Mouse (Mus musculus) intestine, postnatal 0 days (tissue): ENCODE measurements at regions not wholly inside any gene's neighbourhood (a gene's known extent, or its start where the extent isn't known, plus 50 kb on each side); places are given as distances from the start of the nearest gene placed in this dataset.

Experiments
- ATAC-seq: fragments of 200-750 bp; cut with Nextera tagmentation; 2 replicates; pipeline ENCODE4 v1.8.0; 2017; ENCODE audit warnings: mild to moderate bottlenecking, moderate TSS enrichment, moderate library complexity
- H3K27ac ChIP-seq: fragments of 300-500 bp; sonication (generic); 2 replicates; pipeline ENCODE4 v1.5.1; 2014; ENCODE audit warnings: mild to moderate bottlenecking, low read depth, low read length, moderate library complexity
- H3K27me3 ChIP-seq: fragments of 300-500 bp; sonication (generic); replicated peaks from 2 replicates; pipeline ENCODE4 v1.6.1; 2014; ENCODE audit warnings: low read length, mixed read lengths; ENCODE audit not compliant: control insufficient read depth, insufficient read depth
- H3K36me3 ChIP-seq: fragments of 300-500 bp; sonication (generic); 2 replicates; pipeline ENCODE4 v1.6.1; 2014; ENCODE audit warnings: mild to moderate bottlenecking, moderate library complexity; ENCODE audit not compliant: control insufficient read depth, insufficient read depth
- H3K4me1 ChIP-seq: fragments of 300-500 bp; sonication (generic); replicated peaks from 2 replicates; pipeline ENCODE4 v1.6.1; 2014; ENCODE audit warnings: antibody characterized with exemption, low read length, mixed read lengths; ENCODE audit not compliant: control insufficient read depth, insufficient read depth
- H3K4me2 ChIP-seq: fragments of 300-500 bp; sonication (generic); replicated peaks from 2 replicates; pipeline ENCODE4 v1.6.1; 2014; ENCODE audit warnings: low read depth, mild to moderate bottlenecking, moderate library complexity
- H3K4me3 ChIP-seq: fragments of 300-500 bp; sonication (generic); 2 replicates; pipeline ENCODE4 v1.5.1; 2014; ENCODE audit warnings: low read depth, low read length
- H3K9ac ChIP-seq: fragments of 300-500 bp; sonication (generic); 2 replicates; pipeline ENCODE4 v1.6.1; 2014; ENCODE audit warnings: mild to moderate bottlenecking, low read depth, low read length
- H3K9me3 ChIP-seq: fragments of 300-500 bp; sonication (generic); 2 replicates; pipeline ENCODE4 v1.6.1; 2016; ENCODE audit warnings: mixed run types; ENCODE audit not compliant: control insufficient read depth
- CTCF ChIP-seq: sonication (generic); IDR thresholded peaks from 2 replicates; pipeline ENCODE4 v1.5.1; 2016; ENCODE audit warnings: low read depth, mild to moderate bottlenecking, control low read depth, antibody characterized with exemption, moderate library complexity
- WGBS: fragments of 180-500 bp; shearing (Covaris S2); extraction: QIAGEN DNeasy Blood & Tissue Kit; methylation state at CpG from one replicate; pipeline ENCODE4 v1.1.7; 2014; 5-methylcytosine and 5-hydroxymethylcytosine counted together

- H3K27ac ChIP-seq, result no peak overlapping the region
- no peak for ATAC-seq
- H3K27me3 ChIP-seq, result no peaks in the 10 kb centered on the region
- no peak overlapping the region for H3K4me2 ChIP-seq
- WGBS, result 69% methylated on average over 3 of the region's 3 CpGs
- H3K4me3 ChIP-seq, result no peak overlapping the region
- H3K9me3 ChIP-seq, result no peaks in the 10 kb centered on the region
- no peak overlapping the region for H3K9ac ChIP-seq
- H3K36me3 ChIP-seq, result no peaks in the 10 kb centered on the region
- TF ChIP-seq CTCF, result peak; percentile 54
- H3K4me1 ChIP-seq, result no peaks in the 10 kb centered on the region
Observed at GRCm38 (mm10) chr12:58638260-58638659, 369.2 kb upstream of the Clec14a start.

GRCm38 (mm10) chr12:58632529-58632928 lies 363.4 kb upstream of the Clec14a start:
- 88% methylated on average over 3 of the region's 3 CpGs for WGBS
- no peaks in the 10 kb centered on the region for H3K36me3 ChIP-seq
- no peaks in the 10 kb centered on the region for H3K27me3 ChIP-seq
- no peak overlapping the region for H3K4me2 ChIP-seq
- H3K9ac ChIP-seq, result no peak overlapping the region
- TF ChIP-seq CTCF, result no peak
- no peaks in the 10 kb centered on the region for H3K9me3 ChIP-seq
- no peak overlapping the region for H3K4me3 ChIP-seq
- no peak overlapping the region for H3K27ac ChIP-seq
- no peaks in the 10 kb centered on the region for H3K4me1 ChIP-seq
- no peak for ATAC-seq

GRCm38 (mm10) chr12:58628817-58629216 lies 359.7 kb upstream of the Clec14a start:
- Histone ChIP-seq H3K9ac (no peak overlapping the region), H3K4me2 (no peak overlapping the region), H3K4me3 (no peak overlapping the region), H3K4me1 (no peaks in the 10 kb centered on the region), H3K36me3 (no peaks in the 10 kb centered on the region), H3K27ac (no peak overlapping the region), H3K27me3 (no peaks in the 10 kb centered on the region), H3K9me3 (no peaks in the 10 kb centered on the region)
- no peak for TF ChIP-seq CTCF
- ATAC-seq, result no peak
- 73% methylated on average over 5 of the region's 5 CpGs for WGBS

- Histone ChIP-seq H3K4me3 (no peak overlapping the region), H3K27me3 (no peaks in the 10 kb centered on the region), H3K27ac (no peak overlapping the region), H3K4me1 (no peaks in the 10 kb centered on the region), H3K36me3 (no peaks in the 10 kb centered on the region), H3K9ac (no peak overlapping the region), H3K4me2 (no peak overlapping the region), H3K9me3 (no peaks in the 10 kb centered on the region)
- no peak for TF ChIP-seq CTCF
- WGBS, result 62% methylated on average over 2 of the region's 2 CpGs
- ATAC-seq, result peak; percentile 61
Observed at GRCm38 (mm10) chr12:58625144-58625543, 356.1 kb upstream of the Clec14a start.

- 82% methylated on average over 7 of the region's 7 CpGs for WGBS
- no peak for TF ChIP-seq CTCF
- H3K36me3 ChIP-seq, result no peaks in the 10 kb centered on the region
- H3K9me3 ChIP-seq, result no peaks in the 10 kb centered on the region
- no peak overlapping the region for H3K4me3 ChIP-seq
- no peaks in the 10 kb centered on the region for H3K27me3 ChIP-seq
- H3K4me1 ChIP-seq, result no peaks in the 10 kb centered on the region
- H3K27ac ChIP-seq, result no peak overlapping the region
- H3K9ac ChIP-seq, result no peak overlapping the region
- no peak for ATAC-seq
- H3K4me2 ChIP-seq, result no peak overlapping the region
Observed at GRCm38 (mm10) chr12:58619508-58620310, 350.6 kb upstream of the Clec14a start.

- H3K4me2 ChIP-seq, result no peak overlapping the region
- 89% methylated on average over 9 of the region's 9 CpGs for WGBS
- no peaks in the 10 kb centered on the region for H3K27me3 ChIP-seq
- no peaks in the 10 kb centered on the region for H3K4me1 ChIP-seq
- no peak for ATAC-seq
- TF ChIP-seq CTCF, result no peak
- H3K27ac ChIP-seq, result no peak overlapping the region
- no peak overlapping the region for H3K4me3 ChIP-seq
- no peaks in the 10 kb centered on the region for H3K9me3 ChIP-seq
- H3K36me3 ChIP-seq, result no peaks in the 10 kb centered on the region
- H3K9ac ChIP-seq, result no peak overlapping the region
Observed at GRCm38 (mm10) chr12:58594781-58595180, 325.7 kb upstream of the Clec14a start.
